Mouse (Mus musculus) liver, embryonic 13.5 days (tissue): ENCODE data around the gene Kif3c. TPM values are rescaled to one million over a fixed set of nuclear protein-coding genes. Genes with fewer than 3 reads are reported as not detected.

Experiments
- ATAC-seq: fragments of 200-750 bp; cut with Nextera tagmentation; 2 replicates; pipeline ENCODE4 v1.8.0; 2017; ENCODE audit warnings: low read depth, mild to moderate bottlenecking, moderate number of reproducible peaks, moderate library complexity
- DNase-seq: peaks from one replicate; pipeline ENCODE4 v3.0.0; 2022
- H3K27ac ChIP-seq: fragments of 300-500 bp; sonication (generic); 2 replicates; pipeline ENCODE4 v1.5.1; 2015; ENCODE audit warnings: moderate library complexity, mild to moderate bottlenecking, inconsistent platforms
- H3K27me3 ChIP-seq: fragments of 300-500 bp; sonication (generic); 2 replicates; pipeline ENCODE4 v1.6.1; 2015; ENCODE audit warnings: mild to moderate bottlenecking, inconsistent platforms
- H3K36me3 ChIP-seq: fragments of 300-500 bp; sonication (generic); 2 replicates; pipeline ENCODE4 v1.6.1; 2015; ENCODE audit warnings: mild to moderate bottlenecking, inconsistent platforms
- H3K4me1 ChIP-seq: fragments of 300-500 bp; sonication (generic); replicated peaks from 2 replicates; pipeline ENCODE4 v1.6.1; 2015; ENCODE audit warnings: inconsistent platforms
- H3K4me2 ChIP-seq: fragments of 300-500 bp; sonication (generic); 2 replicates; pipeline ENCODE4 v1.6.1; 2015; ENCODE audit warnings: inconsistent platforms, mild to moderate bottlenecking, moderate library complexity
- H3K4me3 ChIP-seq: fragments of 300-500 bp; sonication (generic); replicated peaks from 2 replicates; pipeline ENCODE4 v1.5.1; 2015; ENCODE audit warnings: mild to moderate bottlenecking, inconsistent platforms
- H3K9ac ChIP-seq: fragments of 300-500 bp; sonication (generic); 2 replicates; pipeline ENCODE4 v1.6.1; 2015; ENCODE audit warnings: mild to moderate bottlenecking, inconsistent platforms
- H3K9me3 ChIP-seq: fragments of 300-500 bp; sonication (generic); replicated peaks from 2 replicates; pipeline ENCODE4 v1.6.1; 2016; ENCODE audit warnings: inconsistent platforms
- WGBS: fragments of 180-500 bp; shearing (Covaris S2); methylation state at CpG from one replicate; pipeline ENCODE4 v1.1.7; 2015; ENCODE audit not compliant: insufficient replicate concordance; 5-methylcytosine and 5-hydroxymethylcytosine counted together
- polyA plus RNA-seq: library from polyadenylated mRNA; unstranded; fragments of >200 nt; fragmentation: Nextera tagmentation; extraction: Ambion mirVana; gene quantifications from 2 replicates; pipeline ENCODE4 v1.2.1, GENCODE M21; 2015

Gene Kif3c
- polyA plus RNA-seq, 1 experiment from 2014 or later, result 1.0 TPM

GRCm38 (mm10) chr12:3349387-3349786 is 15.5 kb upstream of the Kif3c start:
- Histone ChIP-seq H3K27me3 (no peaks in the 10 kb centered on the region), H3K4me1 (no peaks in the 10 kb centered on the region), H3K9me3 (no peaks in the 10 kb centered on the region), H3K36me3 (no peaks in the 10 kb centered on the region), H3K27ac (no peak overlapping the region), H3K4me3 (no peak overlapping the region), H3K4me2 (no peak overlapping the region), H3K9ac (no peak overlapping the region)
- 34% methylated on average over 3 of the region's 3 CpGs for WGBS
- ATAC-seq, result no peak
- DNase-seq, result no peak

- no peaks in the 10 kb centered on the region for H3K4me1 ChIP-seq
- H3K27me3 ChIP-seq, result no peaks in the 10 kb centered on the region
- no peak overlapping the region for H3K4me3 ChIP-seq
- no peak for DNase-seq
- H3K27ac ChIP-seq, result no peak overlapping the region
- no peaks in the 10 kb centered on the region for H3K36me3 ChIP-seq
- no peak overlapping the region for H3K4me2 ChIP-seq
- ATAC-seq, result no peak
- H3K9ac ChIP-seq, result no peak overlapping the region
- WGBS, result 51% methylated on average over 5 of the region's 5 CpGs
- no peaks in the 10 kb centered on the region for H3K9me3 ChIP-seq
These were observed 14.8 kb upstream of the Kif3c start for GRCm38 (mm10) chr12:3350136-3350535.

GRCm38 (mm10) chr12:3352216-3352615 is 12.7 kb upstream of the Kif3c start:
- no peak overlapping the region for H3K4me3 ChIP-seq
- H3K27ac ChIP-seq, result no peak overlapping the region
- H3K27me3 ChIP-seq, result no peaks in the 10 kb centered on the region
- WGBS, result 52% methylated on average over 6 of the region's 6 CpGs
- no peak for ATAC-seq
- H3K36me3 ChIP-seq, result no peaks in the 10 kb centered on the region
- H3K9me3 ChIP-seq, result no peaks in the 10 kb centered on the region
- H3K4me1 ChIP-seq, result no peaks in the 10 kb centered on the region
- no peak overlapping the region for H3K4me2 ChIP-seq
- no peak overlapping the region for H3K9ac ChIP-seq
- no peak for DNase-seq

GRCm38 (mm10) chr12:3355068-3355467 is 9.9 kb upstream of the Kif3c start:
- no peak overlapping the region for H3K4me2 ChIP-seq
- no peak overlapping the region for H3K4me3 ChIP-seq
- H3K9me3 ChIP-seq, result no peaks in the 10 kb centered on the region
- H3K27me3 ChIP-seq, result no peaks in the 10 kb centered on the region
- 68% methylated on average over 8 of the region's 8 CpGs for WGBS
- no peak overlapping the region for H3K27ac ChIP-seq
- DNase-seq (no peak), ATAC-seq (no peak)
- H3K4me1 ChIP-seq, result no peaks in the 10 kb centered on the region
- no peaks in the 10 kb centered on the region for H3K36me3 ChIP-seq
- H3K9ac ChIP-seq, result no peak overlapping the region

- ATAC-seq, result no peak
- H3K27me3 ChIP-seq, result no peaks in the 10 kb centered on the region
- DNase-seq, result no peak
- H3K36me3 ChIP-seq, result no peaks in the 10 kb centered on the region
- H3K9me3 ChIP-seq, result no peaks in the 10 kb centered on the region
- 40% methylated on average over 14 of the region's 16 CpGs for WGBS
- H3K4me2 ChIP-seq, result 0 out of 2 replicates have a peak overlapping the region, but pooled peaks have one; percentile 14
- no peak overlapping the region for H3K4me3 ChIP-seq
- no peak overlapping the region for H3K9ac ChIP-seq
- H3K27ac ChIP-seq, result no peak overlapping the region
- no peaks in the 10 kb centered on the region for H3K4me1 ChIP-seq
These were observed 8.1 kb upstream of the Kif3c start for GRCm38 (mm10) chr12:3356824-3357223.

GRCm38 (mm10) chr12:3359302-3359701 is 5.6 kb upstream of the Kif3c start:
- peak; percentile 33 for DNase-seq
- no peak overlapping the region for H3K4me2 ChIP-seq
- 0 out of 2 replicates have a peak, but pooled peaks have one; percentile 58 for ATAC-seq
- H3K27me3 ChIP-seq, result no peaks in the 10 kb centered on the region
- H3K9ac ChIP-seq, result no peak overlapping the region
- no peak overlapping the region for H3K27ac ChIP-seq
- H3K4me3 ChIP-seq, result no peak overlapping the region
- H3K36me3 ChIP-seq, result no peaks in the 10 kb centered on the region
- 15% methylated on average over 3 of the region's 3 CpGs for WGBS
- no peaks in the 10 kb centered on the region for H3K4me1 ChIP-seq
- no peaks in the 10 kb centered on the region for H3K9me3 ChIP-seq

GRCm38 (mm10) chr12:3360043-3360442 is 4.9 kb upstream of the Kif3c start:
- 78% methylated on average over 2 of the region's 2 CpGs for WGBS
- Histone ChIP-seq H3K9ac (no peak overlapping the region), H3K4me1 (0 out of 2 replicates have a peak, but pooled peaks cover 4% of the 10 kb centered on the region), H3K27ac (no peak overlapping the region), H3K9me3 (no peaks in the 10 kb centered on the region), H3K27me3 (peaks cover 2% of the 10 kb centered on the region; the same call in 1 of the 2 replicates), H3K36me3 (no peaks in the 10 kb centered on the region), H3K4me3 (no peak overlapping the region), H3K4me2 (no peak overlapping the region)
- no peak for DNase-seq
- ATAC-seq, result no peak

GRCm38 (mm10) chr12:3364076-3364475 is 856 bp upstream of the Kif3c start:
- DNase-seq (no peak), ATAC-seq (no peak)
- 80% methylated on average over 5 of the region's 5 CpGs for WGBS
- no peak overlapping the region for H3K4me2 ChIP-seq
- no peak overlapping the region for H3K4me3 ChIP-seq
- H3K36me3 ChIP-seq, result no peaks in the 10 kb centered on the region
- peaks cover 25% of the 10 kb centered on the region for H3K27me3 ChIP-seq
- peaks cover 16% of the 10 kb centered on the region for H3K4me1 ChIP-seq
- no peaks in the 10 kb centered on the region for H3K9me3 ChIP-seq
- H3K9ac ChIP-seq, result no peak overlapping the region
- no peak overlapping the region for H3K27ac ChIP-seq

- DNase-seq (no peak), ATAC-seq (peak; percentile 14; the same call in 1 of the 2 replicates)
- Histone ChIP-seq H3K9ac (peak overlapping the region; percentile 60), H3K27me3 (peaks cover 25% of the 10 kb centered on the region), H3K4me2 (peak overlapping the region; percentile 83), H3K27ac (no peak overlapping the region), H3K9me3 (no peaks in the 10 kb centered on the region), H3K4me1 (peaks cover 16% of the 10 kb centered on the region), H3K36me3 (no peaks in the 10 kb centered on the region), H3K4me3 (peak overlapping the region; percentile 63)
- WGBS, result 4% methylated on average over 31 of the region's 31 CpGs
These were observed 687 bp downstream of the Kif3c start for GRCm38 (mm10) chr12:3365449-3366189.

- peak overlapping the region; percentile 63 for H3K4me3 ChIP-seq
- no peaks in the 10 kb centered on the region for H3K36me3 ChIP-seq
- ATAC-seq (0 out of 2 replicates have a peak, but pooled peaks have one; percentile 27), DNase-seq (no peak)
- peak overlapping the region; percentile 83 for H3K4me2 ChIP-seq
- no peak overlapping the region for H3K27ac ChIP-seq
- H3K9me3 ChIP-seq, result no peaks in the 10 kb centered on the region
- H3K9ac ChIP-seq, result 0 out of 2 replicates have a peak overlapping the region, but pooled peaks have one; percentile 60
- H3K4me1 ChIP-seq, result peaks cover 16% of the 10 kb centered on the region
- peaks cover 25% of the 10 kb centered on the region for H3K27me3 ChIP-seq
- WGBS, result 59% methylated on average over 22 of the region's 22 CpGs
These were observed 1.4 kb downstream of the Kif3c start for GRCm38 (mm10) chr12:3366190-3366956.

GRCm38 (mm10) chr12:3366957-3367260 is 2.0 kb downstream of the Kif3c start:
- H3K27ac ChIP-seq, result no peak overlapping the region
- H3K9me3 ChIP-seq, result no peaks in the 10 kb centered on the region
- no peak overlapping the region for H3K9ac ChIP-seq
- H3K27me3 ChIP-seq, result peaks cover 25% of the 10 kb centered on the region
- H3K4me3 ChIP-seq, result no peak overlapping the region
- WGBS, result 87% methylated on average over 14 of the region's 14 CpGs
- H3K36me3 ChIP-seq, result no peaks in the 10 kb centered on the region
- ATAC-seq, result no peak
- H3K4me2 ChIP-seq, result no peak overlapping the region
- peaks cover 16% of the 10 kb centered on the region for H3K4me1 ChIP-seq
- DNase-seq, result no peak
